Mouse (Mus musculus) neural tube, embryonic 11.5 days (tissue): ENCODE measurements around the gene Kalrn. TPM values are rescaled to one million over a fixed set of nuclear protein-coding genes. Genes with fewer than 3 reads are reported as not detected.

Experiments
- ATAC-seq: fragments of 200-750 bp; cut with Nextera tagmentation; 2 replicates; pipeline ENCODE4 v1.8.0; 2017; ENCODE audit warnings: moderate number of reproducible peaks, mild to moderate bottlenecking, moderate TSS enrichment, moderate library complexity; ENCODE audit not compliant: insufficient read depth, low FRiP score, low TSS enrichment
- DNase-seq: peaks from one replicate; pipeline ENCODE4 v3.0.0-alpha.2; 2015; ENCODE audit warnings: low spot score
- H3K27ac ChIP-seq: fragments of 300-500 bp; sonication (generic); 2 replicates; pipeline ENCODE4 v1.5.1; 2014; ENCODE audit warnings: low read depth, mild to moderate bottlenecking, low read length
- H3K27me3 ChIP-seq: fragments of 300-500 bp; sonication (generic); 2 replicates; pipeline ENCODE4 v1.6.1; 2014; ENCODE audit warnings: mild to moderate bottlenecking, low read length, mixed read lengths; ENCODE audit not compliant: control insufficient read depth, insufficient read depth
- H3K36me3 ChIP-seq: fragments of 300-500 bp; sonication (generic); 2 replicates; pipeline ENCODE4 v1.6.1; 2014; ENCODE audit warnings: mild to moderate bottlenecking, low read length, moderate library complexity, mixed read lengths; ENCODE audit not compliant: control insufficient read depth, insufficient read depth
- H3K4me1 ChIP-seq: fragments of 300-500 bp; sonication (generic); 2 replicates; pipeline ENCODE4 v1.6.1; 2014; ENCODE audit warnings: low read length, mixed read lengths; ENCODE audit not compliant: control insufficient read depth, insufficient read depth
- H3K4me2 ChIP-seq: fragments of 300-500 bp; sonication (generic); 2 replicates; pipeline ENCODE4 v1.6.1; 2014; ENCODE audit warnings: low read depth, mild to moderate bottlenecking, moderate library complexity
- H3K4me3 ChIP-seq: fragments of 300-500 bp; sonication (generic); 2 replicates; pipeline ENCODE4 v1.5.1; 2014; ENCODE audit warnings: low read depth, low read length
- H3K9ac ChIP-seq: fragments of 300-500 bp; sonication (generic); 2 replicates; pipeline ENCODE4 v1.6.1; 2014; ENCODE audit warnings: mild to moderate bottlenecking, low read length
- H3K9me3 ChIP-seq: fragments of 300-500 bp; sonication (generic); 2 replicates; pipeline ENCODE4 v1.6.1; 2016; ENCODE audit warnings: low read length; ENCODE audit not compliant: control insufficient read depth
- WGBS: fragments of 180-500 bp; shearing (Covaris S2); extraction: QIAGEN DNeasy Blood & Tissue Kit; methylation state at CpG from one replicate; pipeline ENCODE4 v1.1.7; 2014; 5-methylcytosine and 5-hydroxymethylcytosine counted together
- polyA plus RNA-seq: library from polyadenylated mRNA; unstranded; fragments of >200 nt; fragmentation: Nextera tagmentation; extraction: Ambion mirVana; gene quantifications from 2 replicates; pipeline ENCODE4 v1.2.1, GENCODE M21; 2014

Kalrn gene
- polyA plus RNA-seq, 1 experiment from 2014 or later, result 17.6 TPM

DNA sequence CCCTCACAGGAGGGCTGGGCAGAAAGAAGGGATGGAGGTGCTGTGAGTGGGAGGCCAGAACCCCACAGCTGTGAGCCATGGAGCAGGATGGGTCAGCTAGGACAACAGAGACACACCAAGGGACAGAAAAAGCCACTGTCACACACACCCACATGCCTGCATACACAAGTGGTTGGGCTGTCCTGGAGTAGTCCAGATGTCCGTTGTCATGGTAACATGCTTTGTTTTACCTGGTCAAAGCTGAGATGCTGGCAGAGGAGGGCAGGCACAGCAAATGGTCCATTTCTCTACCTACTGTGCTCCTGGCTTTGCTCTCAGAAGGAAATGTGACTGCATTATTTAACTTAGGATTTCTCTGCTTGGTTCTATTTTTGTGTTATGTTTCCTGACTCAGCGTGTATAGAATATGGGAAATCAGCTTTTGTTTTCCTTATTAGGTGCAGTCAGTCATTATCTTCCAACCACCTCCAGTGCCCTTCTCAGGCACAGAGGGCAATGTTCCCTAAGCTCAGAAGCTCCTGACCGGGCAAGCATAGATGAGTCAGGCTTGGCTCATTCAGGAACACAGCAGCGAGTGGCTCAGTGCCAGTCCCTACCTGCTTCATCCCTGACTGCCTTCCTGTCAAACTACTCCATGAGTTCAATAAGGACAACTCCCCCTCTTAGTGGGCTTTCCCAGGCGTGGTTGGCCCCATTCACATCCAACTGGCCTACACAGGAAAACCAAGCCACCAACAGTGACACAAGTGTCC is 183.6 kb downstream of the Kalrn start:
- no peak overlapping the region for H3K27ac ChIP-seq
- no peak overlapping the region for H3K4me2 ChIP-seq
- H3K27me3 ChIP-seq, result no peaks in the 10 kb centered on the region
- no peak for DNase-seq
- ATAC-seq, result no peak
- H3K4me3 ChIP-seq, result no peak overlapping the region
- H3K9ac ChIP-seq, result no peak overlapping the region
- WGBS, result 79% methylated on average over 5 of the region's 5 CpGs
- no peaks in the 10 kb centered on the region for H3K36me3 ChIP-seq
- H3K4me1 ChIP-seq, result no peaks in the 10 kb centered on the region
- H3K9me3 ChIP-seq, result no peaks in the 10 kb centered on the region

DNA sequence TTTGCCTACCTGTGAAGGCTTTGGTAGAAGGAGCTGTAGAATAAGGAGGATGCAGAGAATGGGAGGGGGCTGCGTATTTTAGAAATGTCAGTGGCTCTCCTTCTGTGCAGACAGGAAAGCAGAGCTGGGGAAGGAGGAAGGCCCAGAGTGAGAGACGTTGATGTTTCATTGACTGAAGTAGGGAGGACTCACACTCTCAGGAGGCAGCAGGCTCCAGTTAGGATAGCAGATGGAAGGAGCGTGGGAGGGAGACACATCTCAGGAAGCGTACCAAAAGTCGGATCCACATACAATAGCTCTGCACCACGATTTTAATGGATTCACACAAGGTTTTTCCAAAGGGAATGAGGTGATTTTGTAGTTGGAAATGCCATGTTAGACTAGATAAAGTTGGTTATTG is 184.5 kb downstream of the Kalrn start:
- H3K27ac ChIP-seq, result no peak overlapping the region
- H3K4me2 ChIP-seq, result no peak overlapping the region
- H3K27me3 ChIP-seq, result no peaks in the 10 kb centered on the region
- ATAC-seq (no peak), DNase-seq (no peak)
- no peak overlapping the region for H3K9ac ChIP-seq
- WGBS, result 87% methylated on average over 6 of the region's 6 CpGs
- H3K36me3 ChIP-seq, result no peaks in the 10 kb centered on the region
- no peaks in the 10 kb centered on the region for H3K4me1 ChIP-seq
- H3K9me3 ChIP-seq, result no peaks in the 10 kb centered on the region
- H3K4me3 ChIP-seq, result no peak overlapping the region

DNA sequence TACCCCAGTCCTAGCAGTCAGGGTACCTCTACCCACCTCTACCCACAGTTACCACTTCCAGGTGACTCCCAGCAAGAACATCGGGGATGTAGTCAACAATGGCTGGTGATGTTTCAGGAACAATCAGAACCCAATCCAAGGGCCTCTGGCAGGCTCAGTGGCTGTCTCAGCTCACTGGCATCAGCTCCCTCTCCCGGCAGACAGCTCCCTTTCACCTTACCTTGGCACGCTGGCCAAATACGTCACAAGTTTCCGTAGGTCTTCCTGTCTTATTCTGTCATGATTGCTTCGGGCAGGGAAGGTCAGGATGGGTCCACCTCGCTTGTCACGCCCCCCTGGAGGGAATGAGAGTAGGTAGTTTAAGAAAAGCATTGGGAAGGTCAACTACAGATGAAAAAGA is 188.3 kb downstream of the Kalrn start:
- Histone ChIP-seq H3K27ac (no peak overlapping the region), H3K4me3 (no peak overlapping the region), H3K4me2 (no peak overlapping the region), H3K9me3 (no peaks in the 10 kb centered on the region), H3K9ac (no peak overlapping the region), H3K36me3 (no peaks in the 10 kb centered on the region), H3K27me3 (no peaks in the 10 kb centered on the region), H3K4me1 (no peaks in the 10 kb centered on the region)
- no peak for DNase-seq
- WGBS, result 94% methylated on average over 8 of the region's 8 CpGs
- no peak for ATAC-seq

DNA sequence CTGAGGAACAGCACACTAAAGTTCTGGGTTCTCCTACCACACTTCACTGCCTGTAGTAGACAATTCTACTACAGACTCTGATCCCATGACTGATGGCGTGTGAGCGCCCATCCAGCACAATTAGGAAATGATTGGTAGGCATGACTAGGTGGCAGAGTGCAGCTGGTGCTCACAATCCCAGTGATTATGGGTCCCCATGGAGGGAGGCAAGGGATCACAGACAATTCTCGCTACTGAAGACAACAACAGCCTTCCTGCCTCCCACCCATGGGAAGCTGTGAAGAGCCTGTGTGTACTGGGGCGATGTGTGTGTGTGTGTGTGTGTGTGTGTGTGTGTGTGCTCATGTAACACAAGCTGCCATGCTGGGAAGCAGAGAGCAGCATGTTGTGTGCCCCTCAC is 190.3 kb downstream of the Kalrn start:
- H3K9ac ChIP-seq, result no peak overlapping the region
- no peaks in the 10 kb centered on the region for H3K4me1 ChIP-seq
- WGBS, result 86% methylated on average over 4 of the region's 4 CpGs
- DNase-seq, result peak; percentile 24
- 0 out of 2 replicates have a peak overlapping the region, but pooled peaks have one; percentile 28 for H3K27ac ChIP-seq
- no peak for ATAC-seq
- H3K4me2 ChIP-seq, result no peak overlapping the region
- no peaks in the 10 kb centered on the region for H3K36me3 ChIP-seq
- H3K4me3 ChIP-seq, result no peak overlapping the region
- no peaks in the 10 kb centered on the region for H3K9me3 ChIP-seq
- H3K27me3 ChIP-seq, result no peaks in the 10 kb centered on the region

DNA sequence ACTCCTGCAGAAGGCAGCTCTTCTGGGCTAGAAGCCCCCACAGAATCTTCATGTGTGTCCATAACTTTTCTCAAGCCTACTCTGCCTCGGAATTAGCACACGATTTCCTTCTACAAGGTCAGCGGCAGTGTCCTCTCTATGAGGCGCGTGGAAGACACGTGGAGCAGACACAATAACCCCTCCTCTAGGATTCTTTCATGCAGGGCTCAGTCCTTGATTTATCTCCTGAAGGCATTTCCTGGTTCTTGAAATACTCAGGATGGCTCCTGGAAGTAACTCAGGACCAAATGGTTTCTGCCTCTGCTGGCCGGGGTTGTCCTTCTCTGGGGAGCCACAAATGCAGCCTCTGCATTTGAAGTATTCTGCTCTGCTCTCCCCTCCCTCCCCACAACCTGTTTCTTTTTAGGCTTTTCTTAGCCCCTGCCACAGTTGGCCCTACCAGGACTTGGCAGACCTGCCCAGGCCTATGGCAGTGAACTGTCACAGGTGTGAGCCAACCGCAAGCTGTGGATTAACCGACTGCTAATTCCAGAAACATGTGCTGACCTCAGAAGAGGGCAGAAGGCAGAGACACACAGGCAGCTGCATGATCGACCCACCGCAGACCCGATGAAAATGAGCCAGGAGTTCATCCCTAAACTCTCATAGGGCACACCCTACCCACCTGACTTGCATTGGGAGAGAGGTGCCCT is 197.0 kb downstream of the Kalrn start:
- Histone ChIP-seq H3K9ac (no peak overlapping the region), H3K27ac (no peak overlapping the region), H3K36me3 (no peaks in the 10 kb centered on the region), H3K4me1 (no peaks in the 10 kb centered on the region; the same call in 1 of the 2 replicates), H3K9me3 (no peaks in the 10 kb centered on the region), H3K4me3 (no peak overlapping the region), H3K4me2 (no peak overlapping the region), H3K27me3 (no peaks in the 10 kb centered on the region)
- ATAC-seq (no peak), DNase-seq (no peak)
- WGBS, result 69% methylated on average over 12 of the region's 12 CpGs

DNA sequence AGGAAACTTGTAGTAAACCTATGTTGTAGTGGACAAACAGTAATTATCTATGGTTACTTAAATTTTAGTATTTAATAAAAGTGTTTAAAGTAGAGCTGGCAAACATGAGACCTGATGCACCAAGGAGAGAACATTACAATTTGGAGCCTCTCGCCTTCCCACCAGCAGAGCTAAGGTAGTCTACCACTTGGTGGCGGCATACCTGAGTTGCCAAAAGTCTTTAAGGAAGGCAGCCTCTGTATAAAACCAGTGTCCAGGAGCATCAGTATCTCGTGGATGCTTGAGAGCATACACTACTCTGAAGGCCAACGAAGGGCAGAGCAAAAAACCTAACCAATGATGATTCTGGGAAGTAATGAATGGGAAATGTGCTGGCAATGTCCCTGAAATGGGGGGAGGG is 199.8 kb downstream of the Kalrn start:
- H3K4me3 ChIP-seq, result no peak overlapping the region
- 77% methylated on average over 4 of the region's 4 CpGs for WGBS
- H3K27ac ChIP-seq, result no peak overlapping the region

DNA sequence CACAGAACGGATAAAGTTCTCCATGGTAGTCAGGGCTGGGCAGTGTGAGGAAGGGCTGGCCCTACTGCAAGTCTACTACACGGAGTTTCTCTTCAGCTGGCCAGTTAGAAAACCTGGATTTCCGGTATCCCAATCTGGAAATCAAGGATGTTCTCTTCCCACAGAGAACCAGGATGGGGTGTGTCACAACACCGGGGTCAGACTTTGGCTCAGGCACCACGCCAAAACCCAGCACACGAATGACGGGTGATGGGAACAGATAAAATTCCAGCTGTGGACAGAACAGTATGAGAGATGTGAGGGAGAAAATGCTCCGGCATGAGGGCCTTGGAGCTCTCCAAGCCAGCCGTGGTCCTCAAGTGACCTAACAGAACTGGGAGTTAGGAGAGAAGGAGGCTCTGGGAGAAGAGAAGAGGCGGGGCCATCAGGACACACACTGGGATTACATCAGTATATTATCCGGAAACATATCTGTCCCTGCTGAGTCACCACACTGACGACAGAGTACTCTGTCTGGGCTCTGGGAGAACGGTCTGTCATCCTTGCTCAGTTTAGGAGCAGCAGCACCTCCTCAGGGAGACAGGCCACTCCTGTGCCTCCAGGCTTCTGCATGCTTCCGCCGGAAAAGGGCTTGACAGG is 201.1 kb downstream of the Kalrn start:
- no peak overlapping the region for H3K27ac ChIP-seq
- DNase-seq, result no peak
- no peak overlapping the region for H3K9ac ChIP-seq
- ATAC-seq, result no peak
- no peak overlapping the region for H3K4me3 ChIP-seq
- H3K4me1 ChIP-seq, result no peaks in the 10 kb centered on the region; the same call in 1 of the 2 replicates
- H3K9me3 ChIP-seq, result no peaks in the 10 kb centered on the region
- no peaks in the 10 kb centered on the region for H3K36me3 ChIP-seq
- H3K27me3 ChIP-seq, result no peaks in the 10 kb centered on the region
- no peak overlapping the region for H3K4me2 ChIP-seq
- 74% methylated on average over 15 of the region's 15 CpGs for whole genome bisulfite sequencing

More for the DNA sequence above, 199.8 kb downstream of the Kalrn start:
- H3K4me1 ChIP-seq, result no peaks in the 10 kb centered on the region; the same call in 1 of the 2 replicates
- ATAC-seq (no peak), DNase-seq (no peak)
- no peak overlapping the region for H3K4me2 ChIP-seq
- H3K9ac ChIP-seq, result no peak overlapping the region
- no peaks in the 10 kb centered on the region for H3K9me3 ChIP-seq
- no peaks in the 10 kb centered on the region for H3K36me3 ChIP-seq
- H3K27me3 ChIP-seq, result no peaks in the 10 kb centered on the region

DNA sequence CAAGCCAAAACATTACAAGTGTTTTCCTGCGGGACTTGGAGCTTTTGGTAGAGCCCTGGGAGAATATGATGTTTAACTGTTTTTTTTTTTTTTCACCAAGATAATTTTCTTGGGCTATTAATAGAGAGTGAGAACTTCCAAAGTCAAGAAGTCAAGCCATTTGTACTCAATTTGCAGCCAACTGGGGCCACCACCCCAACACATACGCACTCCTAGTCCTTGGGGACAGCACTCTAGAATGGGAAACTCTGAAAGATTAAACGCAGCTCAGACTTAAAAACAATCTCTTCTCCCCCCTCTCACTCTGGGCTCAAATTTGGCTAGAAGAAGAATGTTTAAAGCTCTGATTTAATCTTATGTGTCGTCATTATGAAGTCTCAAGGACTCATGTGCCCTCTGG is 214.1 kb downstream of the Kalrn start:
- WGBS, result 89% methylated on average over 4 of the region's 4 CpGs
- DNase-seq, result no peak

More for the DNA sequence above, 214.1 kb downstream of the Kalrn start:
- Histone ChIP-seq H3K9me3 (no peaks in the 10 kb centered on the region), H3K4me3 (no peak overlapping the region), H3K27me3 (no peaks in the 10 kb centered on the region), H3K36me3 (no peaks in the 10 kb centered on the region), H3K4me2 (no peak overlapping the region), H3K4me1 (no peaks in the 10 kb centered on the region), H3K27ac (no peak overlapping the region), H3K9ac (no peak overlapping the region)
- ATAC-seq, result no peak
